Mouse (Mus musculus) liver, adult (tissue): ENCODE measurements around the gene Cpxm1.

Source experiments
- GATA4 ChIP-seq: IDR thresholded peaks from 2 replicates; pipeline ENCODE4 v1.6.1; 2014; ENCODE audit warnings: mild to moderate bottlenecking, low read length; ENCODE audit not compliant: insufficient replicate concordance

Cpxm1 gene

DNA sequence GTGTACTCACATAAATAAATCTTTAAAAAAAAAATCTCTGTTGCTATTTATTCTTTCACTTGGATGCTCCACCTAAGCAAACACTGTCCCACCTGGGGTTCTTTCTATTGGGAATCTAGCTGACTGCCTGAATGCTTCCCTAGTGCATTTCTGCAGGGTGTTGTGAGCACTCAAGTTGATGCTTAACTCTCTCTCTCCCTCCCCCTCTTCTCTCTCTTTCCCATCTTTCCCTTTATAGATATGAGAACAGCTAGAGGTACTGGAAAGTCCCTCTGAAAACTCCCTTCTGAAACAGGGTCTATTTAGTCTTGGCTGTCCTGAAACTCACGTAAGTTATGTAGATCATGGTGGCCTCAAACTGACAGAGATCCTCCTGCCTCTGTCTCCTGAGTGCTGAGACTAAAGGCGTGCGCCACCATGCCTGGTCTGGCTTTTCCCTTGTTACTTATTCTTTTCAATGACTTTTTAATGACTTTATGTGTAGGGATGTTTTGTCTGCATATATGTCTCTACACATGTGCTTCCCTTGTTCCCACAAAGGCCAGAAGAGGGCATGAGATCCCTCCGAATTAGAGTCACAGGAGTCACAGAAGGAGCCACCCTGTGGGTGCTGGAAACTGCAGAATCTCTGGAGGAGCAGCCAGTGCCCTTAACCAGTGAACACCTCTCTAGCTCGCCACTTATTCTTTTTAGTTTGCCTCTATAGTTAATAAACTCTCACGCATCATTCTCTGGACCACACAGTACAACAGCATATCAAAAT, 16.9 kb upstream of the Cpxm1 start:
- TF ChIP-seq GATA4, result no peak

DNA sequence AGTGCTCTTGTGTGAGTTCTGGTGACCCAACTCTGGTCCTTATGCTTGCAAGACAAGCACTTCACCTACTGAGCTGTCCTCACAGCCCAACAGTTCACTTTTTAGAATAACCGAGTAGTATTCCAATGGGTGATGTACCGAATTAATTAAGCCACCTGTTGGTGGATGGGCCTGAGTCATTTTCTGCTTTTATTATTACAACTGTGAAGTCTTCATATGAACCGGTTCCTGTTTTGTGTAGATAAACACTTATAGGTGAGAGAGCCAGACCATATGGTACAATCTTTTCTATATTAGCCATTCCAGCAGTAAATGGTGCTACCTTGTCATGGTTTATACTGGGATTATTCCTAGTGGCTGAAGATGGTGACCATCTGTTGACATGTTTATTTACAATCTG, 15.4 kb upstream of the Cpxm1 start:
- no peak for TF ChIP-seq GATA4

GRCm38 (mm10) chr2:130411558-130412495, 14.5 kb upstream of the Cpxm1 start:
- TF ChIP-seq GATA4, result no peak

DNA sequence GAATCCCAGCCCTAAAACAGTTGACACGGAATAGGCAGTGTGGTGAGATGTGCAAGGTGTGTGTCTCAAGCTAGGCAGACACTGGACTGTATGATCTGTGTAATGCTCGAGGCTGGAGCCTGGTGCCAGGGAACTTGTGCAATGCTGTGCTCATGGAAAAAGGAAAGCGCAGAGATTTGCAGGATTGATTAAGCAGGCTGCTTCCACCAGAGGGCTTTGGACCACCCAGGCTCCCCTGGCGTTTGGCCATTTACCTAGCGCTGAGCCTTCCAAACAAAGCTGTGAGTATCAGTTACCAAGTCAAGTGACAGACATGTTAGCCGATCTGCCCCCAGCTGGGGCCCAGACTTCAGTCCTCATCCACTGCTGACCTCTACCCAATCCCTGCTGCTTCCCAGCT, 10.8 kb upstream of the Cpxm1 start:
- TF ChIP-seq GATA4, result no peak

DNA sequence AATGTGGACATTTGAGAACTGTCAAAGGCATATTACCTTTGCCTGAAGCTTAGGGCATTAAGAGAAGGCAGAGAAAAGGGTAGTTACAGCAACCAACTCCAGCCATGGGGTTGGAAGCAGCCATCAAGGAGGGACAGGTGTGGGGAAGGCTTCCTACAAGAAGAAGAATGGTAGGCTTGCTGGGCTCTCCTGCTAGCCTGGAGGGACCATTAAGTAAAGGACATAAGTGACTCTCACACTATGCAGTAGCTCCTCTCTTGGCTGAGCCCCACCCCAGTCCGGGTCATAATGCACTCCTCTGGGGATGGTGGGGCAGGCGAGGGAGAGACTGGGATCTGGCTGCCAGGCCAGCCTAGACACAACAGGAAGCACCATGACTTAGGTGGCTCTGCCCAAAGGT, 8.8 kb upstream of the Cpxm1 start, which contains the start of gene Tmem239:
Tmem239 (plus strand) TSS at position 301 of the 400 bp plus-strand sequence.
- no peak for TF ChIP-seq GATA4

- no peak for TF ChIP-seq GATA4
Observed at GRCm38 (mm10) chr2:130404939-130405338, 7.6 kb upstream of the Cpxm1 start, which contains the start of the genes Gm28372 and 1700020A23Rik. Gm28372 (plus strand) TSS chr2:130405239. 1700020A23Rik (plus strand) TSS chr2:130405259.

- TF ChIP-seq GATA4, result no peak
Observed at GRCm38 (mm10) chr2:130401891-130402290, 4.5 kb upstream of the Cpxm1 start.

GRCm38 (mm10) chr2:130400046-130400445, 2.7 kb upstream of the Cpxm1 start:
- TF ChIP-seq GATA4, result no peak

GRCm38 (mm10) chr2:130398091-130398490, 717 bp upstream of the Cpxm1 start:
- TF ChIP-seq GATA4, result no peak

GRCm38 (mm10) chr2:130395696-130396095, 1.7 kb downstream of the Cpxm1 start:
- no peak for TF ChIP-seq GATA4

- TF ChIP-seq GATA4, result no peak
Observed at GRCm38 (mm10) chr2:130392836-130393235, 4.5 kb downstream of the Cpxm1 start.

- no peak for TF ChIP-seq GATA4
Observed at GRCm38 (mm10) chr2:130390993-130391625, 6.3 kb downstream of the Cpxm1 start.

GRCm38 (mm10) chr2:130388796-130389195, 8.6 kb downstream of the Cpxm1 start:
- no peak for TF ChIP-seq GATA4

GRCm38 (mm10) chr2:130386212-130386611, 11.2 kb downstream of the Cpxm1 start:
- no peak for TF ChIP-seq GATA4

- TF ChIP-seq GATA4, result no peak
Observed at GRCm38 (mm10) chr2:130383895-130384294, 13.5 kb downstream of the Cpxm1 start.
